Mouse (Mus musculus) MEL (cell line): ENCODE measurements around the gene Gm42791.

Source experiments
- CHD2 ChIP-seq: IDR thresholded peaks from 2 replicates; pipeline ENCODE4 v1.6.1; 2011; ENCODE audit warnings: low read length, improper control_type of control experiment
- CTCF ChIP-seq, 3 experiments: IDR thresholded peaks in 2 of 3; conservative IDR thresholded peaks in 1 of 3; 2 replicates each; pipeline ENCODE4 v1.5.1; 2011 to 2012; ENCODE audit warnings: low read length in 3 of 3, low read depth in 2 of 3, mild to moderate bottlenecking in 2 of 3, improper control_type of control experiment in 1 of 3, inconsistent platforms in 1 of 3, mixed read lengths in 1 of 3, moderate library complexity in 1 of 3; ENCODE audit not compliant: control insufficient read depth in 1 of 3, insufficient read depth in 1 of 3, poor library complexity in 1 of 3, severe bottlenecking in 1 of 3
- ELF1 ChIP-seq: IDR thresholded peaks from 2 replicates; pipeline ENCODE4 v1.6.1; 2014; ENCODE audit warnings: low read depth, mild to moderate bottlenecking, inconsistent platforms, low read length, improper control_type of control experiment, moderate library complexity
- EP300 ChIP-seq, 2 experiments: IDR thresholded peaks; 2 replicates each; pipeline ENCODE4 v1.6.1; 2011; ENCODE audit warnings: improper control_type of control experiment in 2 of 2, low read length in 2 of 2, low read depth in 1 of 2, mild to moderate bottlenecking in 1 of 2
- GATA1 ChIP-seq: IDR thresholded peaks from 2 replicates; pipeline ENCODE4 v1.6.1; 2011; ENCODE audit warnings: low read depth, low read length, improper control_type of control experiment
- KAT2A ChIP-seq: conservative IDR thresholded peaks from 2 replicates; pipeline ENCODE4 v1.6.1; 2012; ENCODE audit warnings: low read depth, low read length, improper control_type of control experiment, inconsistent platforms
- MYB ChIP-seq: IDR thresholded peaks from 2 replicates; pipeline ENCODE4 v1.6.1; 2011; ENCODE audit warnings: mild to moderate bottlenecking, low read depth, low read length, improper control_type of control experiment
- POLR2A ChIP-seq, 2 experiments: IDR thresholded peaks; 2 replicates each; pipeline ENCODE4 v1.6.1; 2011 to 2012; ENCODE audit warnings: low read length in 2 of 2, mild to moderate bottlenecking in 2 of 2, control low read depth in 1 of 2, improper control_type of control experiment in 1 of 2, low read depth in 1 of 2, moderate library complexity in 1 of 2; ENCODE audit not compliant: control insufficient read depth in 1 of 2, insufficient read depth in 1 of 2, poor library complexity in 1 of 2
- POLR2AphosphoS5 ChIP-seq: IDR thresholded peaks from 2 replicates; pipeline ENCODE4 v1.6.1; 2012; ENCODE audit warnings: low read depth, borderline replicate concordance, mild to moderate bottlenecking, inconsistent platforms, low read length, moderate library complexity, mixed read lengths
- TCF12 ChIP-seq: IDR thresholded peaks from 2 replicates; pipeline ENCODE4 v1.6.1; 2014; ENCODE audit warnings: low read depth, mild to moderate bottlenecking, inconsistent platforms, low read length, improper control_type of control experiment, moderate library complexity
- ZC3H11A ChIP-seq: IDR thresholded peaks from 2 replicates; pipeline ENCODE4 v1.6.1; 2012; ENCODE audit warnings: low read depth, mild to moderate bottlenecking, inconsistent platforms, low read length, improper control_type of control experiment

GRCm38 (mm10) chr5:148995962-148996708 lies 1.2 kb upstream of the Gm42791 start:
- TF ChIP-seq ZC3H11A (peak; percentile 22; the same call in 1 of the 2 replicates), CTCF (IDR thresholded peaks at IDR 0.05 in 2 of 3, conservative IDR thresholded peaks at IDR 0.05 in 1 of 3; ENCODE audit: control insufficient read depth in 1 of 3, insufficient read depth in 1 of 3, low read depth in 2 of 3, low read length in 3 of 3, poor library complexity in 1 of 3, severe bottlenecking in 1 of 3) (peak in 1 of 3 experiments; percentile 37; a peak in 2 of 6 replicates), MYB (no peak), ELF1 (no peak), GATA1 (no peak), TCF12 (0 out of 2 replicates have a peak, but pooled peaks have one; percentile 18), POLR2AphosphoS5 (no peak), EP300 (IDR thresholded peaks at IDR 0.05; ENCODE audit: low read depth in 1 of 2, low read length in 2 of 2) (peak in 1 of 2 experiments; percentile 19; a peak in 1 of 4 replicates), POLR2A (IDR thresholded peaks at IDR 0.05; ENCODE audit: control insufficient read depth in 1 of 2, insufficient read depth in 1 of 2, low read depth in 1 of 2, low read length in 2 of 2, poor library complexity in 1 of 2) (no peak), KAT2A (no peak; the same call in 1 of the 2 replicates), CHD2 (no peak)
